Mouse (Mus musculus): ENCODE results near the gene Ms4a10. TPM values are rescaled to one million over a fixed set of nuclear protein-coding genes. Genes with fewer than 3 reads are reported as not detected.

Ms4a10 gene
- polyA plus RNA-seq, 1 experiment from 2014 or later, result not detected

DNA sequence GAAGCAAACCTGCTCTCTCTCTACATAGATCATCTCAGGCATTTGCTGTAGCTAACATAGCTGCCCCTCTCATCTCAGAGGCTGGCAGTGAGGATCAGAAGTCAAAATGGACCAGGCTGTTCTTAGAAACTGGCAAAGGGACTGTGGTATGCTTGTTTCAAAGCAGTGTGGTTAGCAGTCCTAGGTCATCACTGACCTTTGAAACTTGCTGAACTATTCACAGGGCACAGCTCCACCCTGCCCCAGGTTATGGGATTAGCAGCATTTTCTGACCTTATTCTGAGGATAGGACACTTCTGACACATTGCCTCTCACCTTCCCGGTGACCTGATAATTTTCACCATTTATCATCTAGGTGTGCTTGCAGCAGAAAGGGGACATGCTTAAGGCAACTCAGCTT is 14.1 kb upstream of the Ms4a10 start:
- ATAC-seq, result no peak

GRCm38 (mm10) chr19:10985889-10986288 is 11.4 kb upstream of the Ms4a10 start:
- Histone ChIP-seq H3K27ac (ENCODE audit: low read depth, low read length) (no peak overlapping the region), H3K9me3 (replicated peaks; ENCODE audit: control insufficient read depth, low read length) (no peaks in the 10 kb centered on the region), H3K4me3 (ENCODE audit: low read depth, low read length) (no peak overlapping the region), H3K9ac (ENCODE audit: low read length) (no peak overlapping the region), H3K27me3 (replicated peaks; ENCODE audit: control insufficient read depth, insufficient read depth, low read length) (no peaks in the 10 kb centered on the region), H3K4me1 (ENCODE audit: control insufficient read depth, insufficient read depth, low read length) (no peaks in the 10 kb centered on the region), H3K36me3 (ENCODE audit: control insufficient read depth, insufficient read depth, low read length) (no peaks in the 10 kb centered on the region), H3K4me2 (ENCODE audit: low read length) (no peak overlapping the region)
- 88% methylated on average over 4 of the region's 4 CpGs for WGBS
- ATAC-seq (no peak), DNase-seq (ENCODE audit: low spot score) (no peak)

More for the DNA sequence above, 14.1 kb upstream of the Ms4a10 start:
- Histone ChIP-seq H3K4me1 (ENCODE audit: control insufficient read depth, insufficient read depth, low read length) (no peaks in the 10 kb centered on the region), H3K36me3 (ENCODE audit: control insufficient read depth, insufficient read depth, low read length) (no peaks in the 10 kb centered on the region), H3K4me3 (ENCODE audit: low read depth, low read length) (no peak overlapping the region), H3K27me3 (replicated peaks; ENCODE audit: control insufficient read depth, insufficient read depth, low read length) (no peaks in the 10 kb centered on the region), H3K9ac (ENCODE audit: low read length) (no peak overlapping the region), H3K27ac (ENCODE audit: low read depth, low read length) (no peak overlapping the region), H3K9me3 (replicated peaks; ENCODE audit: control insufficient read depth, low read length) (no peaks in the 10 kb centered on the region), H3K4me2 (ENCODE audit: low read length) (no peak overlapping the region)
- 97% methylated on average over 1 of the region's 1 CpGs for WGBS
- DNase-seq (ENCODE audit: low spot score), result no peak

- no peaks in the 10 kb centered on the region for H3K36me3 ChIP-seq (ENCODE audit: control insufficient read depth, insufficient read depth, low read length)
- no peak overlapping the region for H3K4me2 ChIP-seq (ENCODE audit: low read length)
- no peak overlapping the region for H3K27ac ChIP-seq (ENCODE audit: low read depth, low read length)
- no peaks in the 10 kb centered on the region for H3K4me1 ChIP-seq (ENCODE audit: control insufficient read depth, insufficient read depth, low read length)
- H3K9ac ChIP-seq (ENCODE audit: low read length), result no peak overlapping the region
- H3K4me3 ChIP-seq (ENCODE audit: low read depth, low read length), result no peak overlapping the region
- DNase-seq (ENCODE audit: low spot score) (no peak), ATAC-seq (no peak)
- H3K9me3 ChIP-seq (replicated peaks; ENCODE audit: control insufficient read depth, low read length), result no peaks in the 10 kb centered on the region
- H3K27me3 ChIP-seq (replicated peaks; ENCODE audit: control insufficient read depth, insufficient read depth, low read length), result no peaks in the 10 kb centered on the region
- 80% methylated on average over 13 of the region's 13 CpGs for WGBS
Measured at GRCm38 (mm10) chr19:10984551-10984950, 10.1 kb upstream of the Ms4a10 start.

DNA sequence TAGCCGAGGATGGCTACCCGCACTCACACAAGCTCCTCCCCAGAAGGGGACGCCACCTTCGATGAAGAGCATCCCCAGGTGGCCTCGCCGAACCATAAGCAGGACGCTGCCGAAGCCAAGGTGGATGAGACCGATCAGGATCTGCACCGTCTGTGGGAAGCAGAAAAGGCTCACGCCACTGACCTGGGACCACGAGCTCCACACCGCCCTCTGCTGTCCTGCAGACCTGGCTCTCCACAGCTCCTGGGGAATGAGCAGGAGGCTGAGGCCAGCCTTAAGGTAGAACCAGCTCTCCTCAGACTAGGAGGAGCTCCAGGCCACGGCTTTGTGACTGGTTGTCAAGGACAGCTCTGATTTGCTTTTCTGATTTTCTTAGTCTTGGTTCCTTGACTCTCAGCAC is 8.7 kb upstream of the Ms4a10 start:
- Histone ChIP-seq H3K9ac (ENCODE audit: low read length) (no peak overlapping the region), H3K36me3 (ENCODE audit: control insufficient read depth, insufficient read depth, low read length) (no peaks in the 10 kb centered on the region), H3K4me1 (ENCODE audit: control insufficient read depth, insufficient read depth, low read length) (no peaks in the 10 kb centered on the region), H3K9me3 (replicated peaks; ENCODE audit: control insufficient read depth, low read length) (no peaks in the 10 kb centered on the region), H3K4me2 (ENCODE audit: low read length) (no peak overlapping the region), H3K4me3 (ENCODE audit: low read depth, low read length) (no peak overlapping the region), H3K27ac (ENCODE audit: low read depth, low read length) (no peak overlapping the region), H3K27me3 (replicated peaks; ENCODE audit: control insufficient read depth, insufficient read depth, low read length) (no peaks in the 10 kb centered on the region)
- no peak for ATAC-seq
- 22% methylated on average over 14 of the region's 14 CpGs for WGBS
- peak; percentile 4 for DNase-seq (ENCODE audit: low spot score)

GRCm38 (mm10) chr19:10980210-10980609 is 5.7 kb upstream of the Ms4a10 start:
- Histone ChIP-seq H3K9ac (ENCODE audit: low read length) (no peak overlapping the region), H3K27me3 (replicated peaks; ENCODE audit: control insufficient read depth, insufficient read depth, low read length) (no peaks in the 10 kb centered on the region), H3K4me2 (ENCODE audit: low read length) (no peak overlapping the region), H3K4me3 (ENCODE audit: low read depth, low read length) (no peak overlapping the region), H3K4me1 (ENCODE audit: control insufficient read depth, insufficient read depth, low read length) (no peaks in the 10 kb centered on the region), H3K27ac (ENCODE audit: low read depth, low read length) (no peak overlapping the region), H3K9me3 (replicated peaks; ENCODE audit: control insufficient read depth, low read length) (no peaks in the 10 kb centered on the region), H3K36me3 (ENCODE audit: control insufficient read depth, insufficient read depth, low read length) (no peaks in the 10 kb centered on the region)
- no peak for DNase-seq (ENCODE audit: low spot score)
- 88% methylated on average over 5 of the region's 5 CpGs for WGBS
- peak; percentile 8; the same call in 1 of the 2 replicates for ATAC-seq

DNA sequence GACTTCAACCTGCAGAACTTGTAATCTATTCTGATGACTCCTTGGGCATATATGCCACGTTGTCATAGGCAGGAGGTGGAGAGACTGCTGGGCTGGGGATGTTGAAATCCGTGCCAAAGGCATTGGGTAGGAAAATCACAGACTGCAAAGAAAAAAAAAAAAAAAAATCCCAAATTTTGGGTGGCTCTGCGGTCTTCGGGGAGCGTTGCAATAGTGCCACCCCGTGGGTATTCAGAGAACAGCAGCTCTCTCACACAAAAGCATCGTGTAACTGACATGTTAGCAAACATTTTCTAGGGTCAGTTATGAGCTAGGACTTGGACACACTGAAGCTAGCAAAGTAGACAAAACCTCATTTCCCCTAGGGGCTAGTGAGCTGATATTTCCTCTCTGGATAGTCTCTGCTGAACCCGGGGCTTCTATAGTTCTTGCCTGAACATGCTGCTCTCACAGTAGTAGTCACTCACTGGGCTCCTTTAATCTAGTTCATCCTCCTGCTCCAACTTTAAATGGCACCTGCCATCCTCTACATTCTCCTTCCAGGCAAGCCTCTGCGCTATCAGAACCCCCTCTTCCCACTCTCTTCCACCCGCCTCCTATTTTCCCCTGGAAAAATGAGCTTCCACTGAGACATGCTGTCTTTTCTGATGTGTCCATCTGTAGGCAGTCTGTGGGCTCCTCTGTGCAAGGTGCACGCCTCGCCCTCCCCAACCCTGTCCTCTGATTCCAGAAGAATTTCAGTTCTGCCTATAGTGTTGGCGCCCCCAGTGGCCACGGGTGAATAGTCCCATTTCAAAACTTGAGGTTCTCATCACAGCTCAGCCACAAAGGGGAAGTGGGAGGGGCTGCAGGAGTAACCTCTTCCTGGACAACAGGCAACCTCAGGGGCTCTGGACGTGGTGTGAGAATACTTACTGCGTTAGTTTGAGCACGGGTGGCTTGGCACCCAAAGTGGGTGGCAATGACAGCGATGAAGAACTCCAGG is 5.0 kb upstream of the Ms4a10 start:
- DNase-seq (ENCODE audit: low spot score), result peak; percentile 69
- Histone ChIP-seq H3K27me3 (replicated peaks; ENCODE audit: control insufficient read depth, insufficient read depth, low read length) (no peaks in the 10 kb centered on the region), H3K4me3 (ENCODE audit: low read depth, low read length) (no peak overlapping the region), H3K4me1 (ENCODE audit: control insufficient read depth, insufficient read depth, low read length) (no peaks in the 10 kb centered on the region), H3K4me2 (ENCODE audit: low read length) (peak overlapping the region; percentile 28; the same call in 1 of the 2 replicates), H3K27ac (ENCODE audit: low read depth, low read length) (no peak overlapping the region), H3K36me3 (ENCODE audit: control insufficient read depth, insufficient read depth, low read length) (no peaks in the 10 kb centered on the region), H3K9ac (ENCODE audit: low read length) (no peak overlapping the region), H3K9me3 (replicated peaks; ENCODE audit: control insufficient read depth, low read length) (no peaks in the 10 kb centered on the region)
- peak; percentile 70 for ATAC-seq
- 9% methylated on average over 18 of the region's 18 CpGs for WGBS

DNA sequence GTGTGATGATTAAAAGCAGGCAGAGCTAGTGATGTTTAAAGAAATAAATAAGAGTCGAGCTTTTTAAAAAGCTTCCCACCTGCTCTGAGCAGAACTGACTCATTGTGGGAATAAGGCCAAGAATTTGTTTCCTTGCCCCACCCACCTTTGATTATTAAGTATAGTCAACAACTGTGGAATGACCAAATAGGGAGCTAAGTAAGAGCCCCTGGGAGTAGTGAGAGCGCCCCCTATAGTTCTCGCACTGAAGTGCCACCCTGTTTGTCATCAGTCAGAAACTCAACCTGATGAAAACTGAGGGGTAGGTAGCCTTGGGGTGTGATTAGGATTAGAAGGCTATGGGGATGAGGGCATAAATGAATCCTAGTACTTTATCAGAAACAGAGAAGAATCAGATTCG is 1.8 kb upstream of the Ms4a10 start:
- DNase-seq (ENCODE audit: low spot score), result no peak
- H3K9ac ChIP-seq (ENCODE audit: low read length), result no peak overlapping the region
- no peak overlapping the region for H3K4me3 ChIP-seq (ENCODE audit: low read depth, low read length)
- no peaks in the 10 kb centered on the region for H3K9me3 ChIP-seq (replicated peaks; ENCODE audit: control insufficient read depth, low read length)
- 58% methylated on average over 4 of the region's 4 CpGs for WGBS
- H3K27me3 ChIP-seq (replicated peaks; ENCODE audit: control insufficient read depth, insufficient read depth, low read length), result no peaks in the 10 kb centered on the region
- H3K27ac ChIP-seq (ENCODE audit: low read depth, low read length), result no peak overlapping the region
- no peak for ATAC-seq
- no peaks in the 10 kb centered on the region for H3K36me3 ChIP-seq (ENCODE audit: control insufficient read depth, insufficient read depth, low read length)
- H3K4me2 ChIP-seq (ENCODE audit: low read length), result no peak overlapping the region
- H3K4me1 ChIP-seq (ENCODE audit: control insufficient read depth, insufficient read depth, low read length), result no peaks in the 10 kb centered on the region

- H3K9me3 ChIP-seq (replicated peaks; ENCODE audit: control insufficient read depth, low read length), result no peaks in the 10 kb centered on the region
- no peaks in the 10 kb centered on the region for H3K36me3 ChIP-seq (ENCODE audit: control insufficient read depth, insufficient read depth, low read length)
- 77% methylated on average over 2 of the region's 2 CpGs for WGBS
- H3K4me3 ChIP-seq (ENCODE audit: low read depth, low read length), result no peak overlapping the region
- no peak for ATAC-seq
- H3K27ac ChIP-seq (ENCODE audit: low read depth, low read length), result no peak overlapping the region
- no peak overlapping the region for H3K4me2 ChIP-seq (ENCODE audit: low read length)
- DNase-seq (ENCODE audit: low spot score), result no peak
- H3K27me3 ChIP-seq (replicated peaks; ENCODE audit: control insufficient read depth, insufficient read depth, low read length), result no peaks in the 10 kb centered on the region
- no peaks in the 10 kb centered on the region for H3K4me1 ChIP-seq (ENCODE audit: control insufficient read depth, insufficient read depth, low read length)
- H3K9ac ChIP-seq (ENCODE audit: low read length), result no peak overlapping the region
Measured at GRCm38 (mm10) chr19:10975187-10975586, 717 bp upstream of the Ms4a10 start.

GRCm38 (mm10) chr19:10973187-10973586 is 1.3 kb downstream of the Ms4a10 start:
- Histone ChIP-seq H3K4me2 (ENCODE audit: low read length) (no peak overlapping the region), H3K4me3 (ENCODE audit: low read depth, low read length) (no peak overlapping the region), H3K9ac (ENCODE audit: low read length) (no peak overlapping the region), H3K27me3 (replicated peaks; ENCODE audit: control insufficient read depth, insufficient read depth, low read length) (no peaks in the 10 kb centered on the region), H3K36me3 (ENCODE audit: control insufficient read depth, insufficient read depth, low read length) (no peaks in the 10 kb centered on the region), H3K4me1 (ENCODE audit: control insufficient read depth, insufficient read depth, low read length) (no peaks in the 10 kb centered on the region), H3K9me3 (replicated peaks; ENCODE audit: control insufficient read depth, low read length) (no peaks in the 10 kb centered on the region), H3K27ac (ENCODE audit: low read depth, low read length) (no peak overlapping the region)
- 64% methylated on average over 2 of the region's 2 CpGs for WGBS
- no peak for ATAC-seq
- DNase-seq (ENCODE audit: low spot score), result no peak

All from forebrain, embryonic 14.5 days (tissue).